Mouse (Mus musculus) heart, adult 10 weeks (tissue): ENCODE measurements around the gene Cilp2. TPM values are rescaled to one million over a fixed set of nuclear protein-coding genes. Genes with fewer than 3 reads are reported as not detected.

ENCODE experiments used
- polyA plus RNA-seq: library from polyadenylated mRNA; stranded (reverse); fragments of 350-450 nt; fragmentation: Illumina TruSeq; extraction: RNeasy Lipid Tissue Mini Kit (QIAGEN cat#74804); gene quantifications from one replicate; pipeline ENCODE4 v1.2.3, GENCODE M21; 2014; ENCODE audit warnings: low read depth, low replicate concordance

Gene Cilp2
- polyA plus RNA-seq = 6.1 TPM

GRCm38 (mm10) chr8:69887289-69888243 lies at the start of gene Cilp2:
Gene Cilp2, minus strand, starts transcription at chr8:69887687.

GRCm38 (mm10) chr8:69902163-69903062 lies 14.9 kb upstream of the Cilp2 start, which contains the start of the genes Tssk6, Ndufa13 and Yjefn3:
Gene Tssk6, plus strand, starts transcription at chr8:69902184.
Gene Ndufa13, minus strand, starts transcription at chr8:69902558.
Gene Yjefn3, minus strand, starts transcription at chr8:69902712.

GRCm38 (mm10) chr8:69832298-69832853 lies 55.1 kb downstream of the Cilp2 start, which contains the start of gene Pbx4:
Gene Pbx4, plus strand, starts transcription at chr8:69832491.

Other genes with a start within 250 kb of the Cilp2 start
- 1.2 TPM for gene Zfp964, start 233.2 kb downstream of the Cilp2 start, polyA plus RNA-seq
- 24.0 TPM for gene Zfp869, start 177.0 kb downstream of the Cilp2 start, polyA plus RNA-seq
- gene Zfp963, start 137.7 kb downstream of the Cilp2 start, polyA plus RNA-seq = 4.2 TPM
- not detected for gene Gm20422, start 112.8 kb downstream of the Cilp2 start, polyA plus RNA-seq
- 13.5 TPM for gene Atp13a1, start 96.5 kb downstream of the Cilp2 start, polyA plus RNA-seq
- gene Zfp866, start 96.5 kb downstream of the Cilp2 start, polyA plus RNA-seq = 17.2 TPM
- gene Gmip, start 79.0 kb downstream of the Cilp2 start, polyA plus RNA-seq = 4.4 TPM
- gene Lpar2, start 65.3 kb downstream of the Cilp2 start, polyA plus RNA-seq = 0.18 TPM
- gene Pbx4, start 55.2 kb downstream of the Cilp2 start, polyA plus RNA-seq = not detected
- not detected for gene Tssk6, start 14.5 kb upstream of the Cilp2 start, polyA plus RNA-seq
- 607 TPM for gene Ndufa13, start 14.9 kb upstream of the Cilp2 start, polyA plus RNA-seq
- gene Yjefn3, start 15.0 kb upstream of the Cilp2 start, polyA plus RNA-seq = 10.9 TPM
- gene Gatad2a, start 108.7 kb upstream of the Cilp2 start, polyA plus RNA-seq = 18.1 TPM
- 24.1 TPM for gene Mau2, start 155.0 kb upstream of the Cilp2 start, polyA plus RNA-seq
- gene Sugp1, start 155.1 kb upstream of the Cilp2 start, polyA plus RNA-seq = 22.7 TPM
- gene Tm6sf2, start 185.2 kb upstream of the Cilp2 start, polyA plus RNA-seq = 1.7 TPM
- not detected for gene Hapln4, start 195.8 kb upstream of the Cilp2 start, polyA plus RNA-seq
- gene Ncan, start 233.2 kb upstream of the Cilp2 start, polyA plus RNA-seq = not detected
- 9.2 TPM for gene Nr2c2ap, start 243.6 kb upstream of the Cilp2 start, polyA plus RNA-seq